Mouse (Mus musculus): ENCODE results near the gene Scgb1b11. TPM values are rescaled to one million over a fixed set of nuclear protein-coding genes. Genes with fewer than 3 reads are reported as not detected.

Scgb1b11 gene
- polyA plus RNA-seq (2012; fragmentation: generic; extraction: Trizol): not detected

GRCm38 (mm10) chr7:32222540-32222939, at the start of gene Scgb1b11:
TSS of gene Scgb1b11 (plus strand) at chr7:32222840.

GRCm38 (mm10) chr7:32211045-32211444, 11.6 kb upstream of the Scgb1b11 start, which contains the start of gene Scgb2b11:
TSS of gene Scgb2b11 (minus strand) at chr7:32211145.

Other genes with a start within 250 kb of the Scgb1b11 start
- not detected for gene Scgb1b10, start 122.0 kb upstream of the Scgb1b11 start, polyA plus RNA-seq (2012; fragmentation: generic; extraction: Trizol)
- gene Scgb2b11, start 11.7 kb upstream of the Scgb1b11 start, polyA plus RNA-seq (2012; fragmentation: generic; extraction: Trizol): not detected
- not detected for gene Scgb2b12, start 104.4 kb downstream of the Scgb1b11 start, polyA plus RNA-seq (2012; fragmentation: generic; extraction: Trizol)
- gene Scgb1b12, start 111.3 kb downstream of the Scgb1b11 start, polyA plus RNA-seq (2012; fragmentation: generic; extraction: Trizol): not detected
- gene Scgb1b29, start 218.7 kb downstream of the Scgb1b11 start, polyA plus RNA-seq (2012; fragmentation: generic; extraction: Trizol): not detected